Mouse (Mus musculus): ENCODE data around the gene Cox5a. TPM values are rescaled to one million over a fixed set of nuclear protein-coding genes. Genes with fewer than 3 reads are reported as not detected.

Gene Cox5a
- polyA plus RNA-seq (2017; shearing (Covaris generic)) = 100 to 1,000 TPM; 197 to 242 TPM

DNA sequence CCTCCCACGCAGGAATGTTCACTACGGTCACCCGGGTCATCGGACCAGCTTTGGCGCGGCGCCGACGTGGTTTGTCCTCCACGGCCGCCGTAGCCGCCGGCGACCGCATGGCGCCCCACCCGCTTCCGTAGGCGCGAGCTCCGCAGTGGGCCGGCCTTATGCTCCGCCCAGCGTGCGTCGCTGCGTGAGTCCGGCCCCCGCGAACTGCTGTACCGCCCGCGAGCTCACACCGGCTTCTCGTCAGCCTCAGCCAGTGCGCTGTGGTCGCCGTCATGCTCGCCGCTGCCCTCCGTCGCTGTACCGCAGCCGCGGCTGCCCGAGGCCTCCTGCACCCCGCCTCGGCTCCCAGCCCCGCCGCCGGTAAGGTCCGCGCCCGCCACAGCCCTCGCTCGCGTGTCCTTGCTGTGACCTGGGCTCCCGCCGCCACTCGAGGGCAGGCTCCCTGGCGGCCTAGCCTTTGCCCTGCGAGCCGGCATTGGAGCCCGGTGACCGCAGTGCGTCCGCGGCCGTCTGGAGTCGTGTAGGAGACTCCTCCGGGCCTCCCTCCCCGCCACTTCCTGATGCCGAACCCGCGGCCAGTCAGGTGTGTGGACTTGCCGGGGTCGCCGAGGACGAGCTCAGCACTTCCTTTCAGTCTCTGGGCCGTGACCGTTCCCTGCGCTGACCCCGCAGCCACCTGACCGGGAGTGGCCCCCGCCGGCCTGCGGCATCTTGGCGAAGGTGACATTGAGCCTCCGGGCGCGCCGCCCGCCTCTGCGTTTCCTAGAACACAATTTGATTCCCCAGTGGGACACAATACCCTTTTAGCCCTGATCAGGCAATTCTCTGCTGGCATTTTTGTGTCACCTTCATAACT, at the start of gene Cox5a:
Cox5a (plus strand) TSS at position 219 of the 856 bp plus-strand sequence.
- peak; percentile 90 for ATAC-seq

DNA sequence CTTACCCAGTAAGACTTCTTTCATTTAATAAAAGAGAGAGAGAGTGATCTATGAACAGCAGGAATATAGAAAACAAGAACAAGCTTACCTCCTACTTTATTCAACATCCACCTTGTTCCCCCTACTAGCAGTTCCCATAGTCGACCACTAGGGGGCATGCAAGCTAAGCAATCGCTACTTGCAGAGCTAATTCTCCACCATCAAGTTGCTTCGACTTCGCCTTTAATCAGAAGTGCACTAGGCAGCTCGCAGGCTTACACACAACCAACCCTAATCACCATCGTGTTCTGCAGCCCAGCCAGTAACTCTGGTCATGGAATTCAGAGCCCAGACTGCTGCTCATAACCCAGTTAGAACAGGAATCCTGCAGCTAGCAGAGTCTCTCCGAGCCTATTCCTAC, 35.3 kb upstream of the Cox5a start:
- ATAC-seq = no peak

DNA sequence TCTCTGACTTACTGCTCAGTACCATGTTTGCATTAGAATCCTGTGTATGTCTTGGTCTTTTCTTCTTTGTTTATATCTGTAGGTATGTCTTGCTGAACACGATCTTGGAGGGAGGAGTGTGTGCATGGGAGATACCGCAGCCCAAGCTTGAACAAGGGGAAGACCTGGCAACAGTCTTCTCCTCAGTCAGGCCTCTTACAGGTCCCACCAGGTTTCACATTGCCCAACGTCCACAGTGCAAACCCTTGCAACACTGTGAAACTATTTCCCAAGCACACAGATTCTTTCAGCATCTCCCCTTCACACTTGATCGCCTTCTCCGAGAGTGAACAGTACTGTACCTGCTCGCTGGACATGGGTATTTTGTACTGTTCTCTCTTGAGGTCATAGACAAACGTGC, 33.3 kb upstream of the Cox5a start:
- ATAC-seq = no peak

GRCm38 (mm10) chr9:57493532-57493931, 27.5 kb upstream of the Cox5a start:
- no peak for ATAC-seq

DNA sequence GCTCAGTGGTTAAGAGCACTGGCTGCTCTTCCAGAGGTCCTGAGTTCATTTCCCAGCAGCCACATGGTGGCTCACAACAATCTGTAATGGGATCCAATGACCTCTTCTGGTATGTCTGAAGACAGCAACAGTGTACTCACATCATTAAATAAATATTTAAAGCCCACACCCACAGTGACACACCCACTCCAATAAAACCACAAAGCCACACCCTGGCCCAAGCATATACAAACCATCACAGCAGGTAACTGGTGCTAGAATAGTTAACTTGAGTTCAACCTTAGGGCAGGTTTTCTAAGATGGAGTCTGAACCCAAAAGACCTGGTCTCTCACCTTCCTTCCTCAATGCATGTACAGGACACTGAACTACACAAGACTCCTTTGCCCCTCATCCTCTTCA, 26.1 kb upstream of the Cox5a start:
- no peak for ATAC-seq

GRCm38 (mm10) chr9:57497236-57497635, 23.8 kb upstream of the Cox5a start:
- ATAC-seq = no peak

GRCm38 (mm10) chr9:57498536-57498935, 22.5 kb upstream of the Cox5a start:
- no peak for ATAC-seq

DNA sequence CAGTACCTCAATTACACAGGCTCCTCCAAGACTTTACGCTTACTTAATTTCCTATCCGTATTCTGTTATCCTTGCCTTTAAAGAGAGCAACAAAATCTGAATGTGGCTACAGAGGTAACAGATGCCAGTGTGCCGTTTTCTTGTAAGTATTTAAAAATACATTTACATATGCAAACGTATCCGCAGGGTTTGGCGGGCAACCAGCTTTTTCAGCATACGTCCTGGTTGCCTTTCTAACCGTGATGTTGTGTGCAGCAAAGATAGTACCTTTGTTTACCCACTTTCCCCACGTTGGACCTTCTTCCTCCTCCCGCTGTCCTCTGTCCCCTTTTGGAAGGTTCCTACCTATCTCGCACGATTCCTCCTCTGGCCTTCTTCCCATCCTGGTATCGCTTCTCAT, 19.6 kb upstream of the Cox5a start:
- ATAC-seq = no peak

- ATAC-seq = no peak
These were observed 19.2 kb upstream of the Cox5a start for GRCm38 (mm10) chr9:57501861-57502260.

GRCm38 (mm10) chr9:57502911-57503621, 18.0 kb upstream of the Cox5a start:
- ATAC-seq = no peak

GRCm38 (mm10) chr9:57503622-57504380, 17.3 kb upstream of the Cox5a start, which contains the start of gene Rpp25:
Rpp25 (plus strand) TSS chr9:57504026.
- no peak for ATAC-seq

GRCm38 (mm10) chr9:57504381-57504700, 16.7 kb upstream of the Cox5a start:
- ATAC-seq = peak; percentile 32

DNA sequence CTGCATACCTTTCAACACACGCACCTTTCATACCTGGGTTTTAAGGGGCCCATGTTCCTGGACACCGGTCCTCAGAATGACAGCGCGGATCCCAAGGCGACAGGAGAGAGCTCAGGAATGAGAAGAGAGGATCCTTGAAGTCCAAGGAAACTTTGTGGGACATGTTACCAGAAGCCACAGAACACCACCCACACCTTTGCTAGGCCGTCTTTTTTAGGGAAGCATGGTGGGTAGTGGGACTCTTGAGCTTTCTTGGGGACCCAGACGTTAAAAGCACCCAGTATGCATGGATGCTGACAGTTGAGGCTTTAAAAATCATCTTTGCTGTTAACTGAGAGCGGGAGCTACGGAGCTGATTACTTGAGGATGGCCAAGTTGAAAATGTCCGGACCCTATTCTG, 16.2 kb upstream of the Cox5a start:
- ATAC-seq = no peak

DNA sequence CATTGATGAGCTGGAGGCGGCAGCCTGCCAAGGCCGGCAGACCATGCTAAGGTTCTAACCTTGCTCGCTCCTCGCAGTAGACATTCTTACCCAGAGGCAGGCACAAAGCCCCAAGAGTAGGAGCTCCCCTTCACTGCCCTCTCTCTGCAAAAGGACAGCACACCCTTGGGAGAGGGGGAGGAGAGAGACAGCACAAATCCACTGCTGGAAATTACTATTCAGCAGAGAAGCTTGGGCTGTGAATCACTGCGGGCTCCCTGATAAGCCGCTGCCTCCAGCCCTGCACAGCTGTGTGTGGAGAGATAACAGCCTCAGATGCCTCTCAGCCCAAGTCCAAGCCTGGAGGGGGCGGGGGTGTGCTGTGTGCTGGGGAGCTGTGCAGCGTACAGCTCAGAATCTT, 15.4 kb upstream of the Cox5a start:
- no peak for ATAC-seq

GRCm38 (mm10) chr9:57510577-57510976, 10.5 kb upstream of the Cox5a start:
- ATAC-seq = no peak

GRCm38 (mm10) chr9:57517113-57517512, 4.0 kb upstream of the Cox5a start:
- peak; percentile 56 for ATAC-seq

- ATAC-seq = peak; percentile 18
These were observed 559 bp upstream of the Cox5a start for GRCm38 (mm10) chr9:57520375-57521055.

DNA sequence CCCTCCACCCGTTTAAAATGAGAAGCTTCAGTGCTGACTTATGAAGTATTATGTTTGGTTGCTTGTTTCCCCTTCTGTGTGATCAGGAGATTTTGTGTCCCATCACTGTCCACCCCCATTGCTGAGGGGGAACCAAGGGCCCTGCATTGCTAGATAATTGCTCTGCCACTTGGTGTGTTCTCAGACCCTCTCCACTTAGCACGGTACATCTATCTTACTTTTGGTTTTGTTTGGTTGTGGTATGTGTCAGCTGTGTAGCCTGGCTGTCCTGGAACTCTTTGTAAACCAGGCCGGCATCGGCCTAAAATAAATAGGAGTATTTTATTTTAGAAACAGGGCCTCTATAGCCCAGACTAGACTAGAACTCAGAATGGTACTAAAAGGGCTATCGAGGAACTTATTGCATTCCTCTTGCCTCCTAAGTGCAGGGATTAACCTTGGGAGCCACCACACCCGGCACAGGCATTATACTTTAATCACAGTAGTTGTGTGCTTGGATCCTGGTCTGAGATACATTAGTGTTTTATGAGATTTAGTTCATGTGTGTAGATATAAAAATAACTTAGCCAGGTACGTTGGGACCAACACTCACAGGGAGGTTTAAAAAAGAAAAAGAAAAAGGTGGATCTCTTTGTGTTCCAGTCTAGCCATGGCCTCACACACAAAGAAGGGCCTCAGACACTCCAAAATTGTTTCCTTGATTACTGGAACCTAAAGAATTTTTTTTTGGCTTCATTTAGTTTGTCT, 1.2 kb downstream of the Cox5a start:
- ATAC-seq = no peak

DNA sequence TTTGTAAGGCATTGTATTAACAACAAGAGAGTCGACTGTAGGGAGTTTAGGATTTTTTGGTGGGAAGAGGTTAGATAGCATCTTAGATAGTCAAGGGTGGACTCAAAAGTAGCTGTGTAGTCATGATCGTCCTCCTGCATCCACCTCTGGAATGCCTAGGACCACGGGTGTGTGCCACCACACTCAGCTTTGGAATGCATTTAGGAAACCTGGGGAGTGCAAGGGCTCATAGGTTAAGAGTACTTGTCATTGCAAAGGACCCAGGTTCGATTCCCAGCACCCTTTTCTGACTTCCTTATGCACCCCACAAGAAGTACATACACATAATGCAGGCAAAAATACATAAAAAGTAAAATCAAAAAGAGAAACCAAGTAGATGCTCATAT, 1.8 kb downstream of the Cox5a start:
- no peak for ATAC-seq

- peak; percentile 50 for ATAC-seq
These were observed 2.7 kb downstream of the Cox5a start for GRCm38 (mm10) chr9:57523754-57524153.

GRCm38 (mm10) chr9:57524439-57524838, 3.4 kb downstream of the Cox5a start:
- no peak for ATAC-seq

- ATAC-seq = no peak
These were observed 4.4 kb downstream of the Cox5a start for GRCm38 (mm10) chr9:57525516-57525915.

Data from CD4-positive, CD25-positive, alpha-beta regulatory T cell, adult 4 months (primary cell).